In the genomic region with DNA sequence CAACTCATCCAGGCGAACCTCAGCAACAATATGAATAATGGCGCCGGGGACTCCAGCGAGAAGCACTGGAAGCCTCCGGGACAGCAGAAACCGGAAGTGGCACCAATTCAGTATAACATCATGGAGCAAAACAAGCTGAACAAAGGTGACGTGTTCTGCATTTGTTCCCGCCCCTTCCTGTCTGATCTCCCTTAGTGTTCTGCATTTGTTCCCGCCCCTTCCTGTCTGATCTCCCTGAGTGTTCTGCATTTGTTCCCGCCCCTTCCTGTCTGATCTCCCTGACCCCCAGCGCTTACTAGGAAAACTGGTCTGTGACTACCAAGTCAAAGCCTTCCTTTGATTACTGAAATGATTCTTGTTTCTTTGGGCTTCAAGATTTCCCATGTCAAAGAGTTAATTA, we compare ENCODE assay signal across 27 mouse cellular contexts.
DNase-seq lines count a peak whose midpoint lies in the region; ATAC-seq lines count a peak whose summit lies in the region.
"Had no signal": no experiment of that assay in that cellular context is flagged by ENCODE, and none has a peak within 500 bp of the region (broad histone marks: within the 10 kb centered on the region; RNA-seq: fewer than 3 reads in every experiment).

No protein-coding gene starts in this region.

- no peak overlapping the region for H3K9ac ChIP-seq in limb, embryonic 11.5 days (ENCODE audit: low read length)
- H3K9ac ChIP-seq: embryonic facial prominence, embryonic 13.5 days; embryonic facial prominence, embryonic 15.5 days; forebrain, embryonic 12.5 days had no signal

- WGBS in limb, embryonic 11.5 days: 98% methylated on average over 11 of the region's 11 CpGs
- WGBS in limb, embryonic 10.5 days: 96% methylated on average over 11 of the region's 11 CpGs

- no peak overlapping the region for H3K4me2 ChIP-seq in limb, embryonic 11.5 days (ENCODE audit: low read depth, severe bottlenecking)
- H3K4me2 ChIP-seq: embryonic facial prominence, embryonic 13.5 days; embryonic facial prominence, embryonic 15.5 days; forebrain, embryonic 12.5 days had no signal

- no peaks in the 10 kb centered on the region for H3K27me3 ChIP-seq in limb, embryonic 11.5 days (ENCODE audit: control insufficient read depth, insufficient read depth, low read length)
- H3K27me3 ChIP-seq in limb, embryonic 10.5 days (ENCODE audit: low read depth, poor library complexity, severe bottlenecking): no peaks in the 10 kb centered on the region
- H3K27me3 ChIP-seq: CH12.LX; embryonic facial prominence, embryonic 13.5 days; embryonic facial prominence, embryonic 15.5 days; forebrain, embryonic 12.5 days had no signal

- no peak for ATAC-seq in limb, embryonic 11.5 days (ENCODE audit: insufficient number of reproducible peaks, low FRiP score, low TSS enrichment, low read depth)
- ATAC-seq: CD4-positive, CD25-positive, alpha-beta regulatory T cell, adult 4 months; forebrain, embryonic 14.5 days; forebrain, embryonic 16.5 days had no signal

- H3K36me3 ChIP-seq in limb, embryonic 11.5 days (ENCODE audit: control insufficient read depth, insufficient read depth, low read length): no peaks in the 10 kb centered on the region; the same call in 1 of the 2 replicates
- peaks cover 17% of the 10 kb centered on the region for H3K36me3 ChIP-seq in limb, embryonic 10.5 days
- H3K36me3 ChIP-seq: forebrain, embryonic 12.5 days had no signal

- H3K4me1 ChIP-seq in limb, embryonic 11.5 days (ENCODE audit: control insufficient read depth, insufficient read depth, low read length): peaks cover 14% of the 10 kb centered on the region
- H3K4me1 ChIP-seq in limb, embryonic 10.5 days: peaks cover 27% of the 10 kb centered on the region

- no peak overlapping the region for H3K4me3 ChIP-seq in limb, embryonic 11.5 days (ENCODE audit: low read depth, low read length)
- H3K4me3 ChIP-seq in limb, embryonic 10.5 days: no peak overlapping the region
- H3K4me3 ChIP-seq: embryonic facial prominence, embryonic 13.5 days; embryonic facial prominence, embryonic 15.5 days; erythroblast, embryonic 14.5 days; forebrain, embryonic 10.5 days; forebrain, embryonic 12.5 days had no signal

- peak; percentile 57 for DNase-seq in heart, adult 11 months
- no peak for DNase-seq in heart, postnatal 10 days
- DNase-seq in limb, embryonic 11.5 days (ENCODE audit: low spot score): peak; percentile 9
- DNase-seq in limb, embryonic 10.5 days (ENCODE audit: low spot score): no peak
- DNase-seq in ES-CJ7 (ENCODE audit: low read depth, low spot score) (peak; percentile 38), ZHBTc4 (ENCODE audit: low read depth, low spot score) (peak; percentile 50), adipocyte (ENCODE audit: low spot score) (no peak)
- DNase-seq in embryo, embryonic 10.5 days (ENCODE audit: low spot score): no peak
- DNase-seq: adrenal gland, adult 8-10 months; adrenal gland, postnatal 14 days; adrenal gland, postnatal 36 days; B cell, adult 2 months; cerebellum, adult 11-12 months; cerebellum, adult 2 months; cerebellum, adult 9-10 months; cerebellum, postnatal 10 days; cerebellum, postnatal 25 days; embryo, embryonic 11 days had no signal

- intact Hi-C loops in heart, postnatal 10 days (cut with DNase I): no loop called here

- no peak overlapping the region for H3K27ac ChIP-seq in limb, embryonic 11.5 days (replicated peaks; ENCODE audit: low read depth, low read length)
- no peak overlapping the region for H3K27ac ChIP-seq in limb, embryonic 10.5 days
- H3K27ac ChIP-seq: embryonic facial prominence, embryonic 13.5 days; embryonic facial prominence, embryonic 15.5 days; forebrain, embryonic 10.5 days; forebrain, embryonic 12.5 days had no signal

- H3K9me3 ChIP-seq in limb, embryonic 11.5 days (ENCODE audit: control insufficient read depth, low read length): no peaks in the 10 kb centered on the region
- no peaks in the 10 kb centered on the region for H3K9me3 ChIP-seq in limb, embryonic 10.5 days (replicated peaks)
- H3K9me3 ChIP-seq: embryonic facial prominence, embryonic 13.5 days; embryonic facial prominence, embryonic 15.5 days; forebrain, embryonic 12.5 days had no signal

Comparison
In these comparisons a context has a peak if more than half of its experiments do, and no peak if none do; other contexts are left out.
1. DNase-seq: peak in heart, adult 11 months (single experiment), limb, embryonic 11.5 days (single experiment), ES-CJ7 (single experiment) and ZHBTc4 (single experiment); none in heart, postnatal 10 days (0 of 2), limb, embryonic 10.5 days (single experiment), adipocyte (single experiment) and embryo, embryonic 10.5 days (single experiment).